Comparison of ENCODE assay signal across 10 mouse cellular contexts in the genomic region with DNA sequence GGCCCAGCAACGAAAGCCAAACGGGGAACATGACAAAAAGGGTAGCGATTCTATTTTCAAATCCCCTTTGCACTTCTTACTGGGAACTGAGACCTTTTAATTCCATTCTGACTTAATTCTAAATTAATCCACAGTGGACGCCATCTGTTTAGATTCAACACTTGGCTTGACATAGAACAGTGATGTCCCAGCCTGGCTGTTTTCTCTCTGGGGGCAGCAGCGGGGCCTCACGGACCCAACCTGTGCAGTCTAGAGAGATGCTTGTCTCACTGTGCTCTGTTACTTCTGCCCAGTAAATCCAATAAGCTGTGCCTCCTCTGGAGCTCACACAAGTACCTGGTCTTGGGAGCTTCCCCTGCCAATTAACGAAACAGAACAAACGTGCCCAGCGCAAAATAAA. TPM values are rescaled to one million over a fixed set of nuclear protein-coding genes. Genes with fewer than 3 reads are reported as not detected.
DNase-seq lines count a peak whose midpoint lies in the region; ATAC-seq lines count a peak whose summit lies in the region.
"Had no signal": no experiment of that assay in that cellular context is flagged by ENCODE, and none has a peak within 500 bp of the region (broad histone marks: within the 10 kb centered on the region; RNA-seq: fewer than 3 reads in every experiment).

No protein-coding gene starts in this region.

- no peak for ATAC-seq in heart, embryonic 14.5 days (ENCODE audit: insufficient number of reproducible peaks, insufficient read depth, low FRiP score, low read depth)
- no peak for ATAC-seq in neural tube, embryonic 13.5 days (ENCODE audit: low read depth)
- ATAC-seq in hindbrain, embryonic 14.5 days (ENCODE audit: low FRiP score), result no peak
- no peak for ATAC-seq in midbrain, embryonic 16.5 days

- intact Hi-C loops in heart, postnatal 36 days (cut with DNase I), result no loop called here

- 55% methylated on average over 9 of the region's 9 CpGs for WGBS in heart, embryonic 14.5 days
- WGBS in neural tube, embryonic 13.5 days, result 69% methylated on average over 9 of the region's 9 CpGs
- 47% methylated on average over 9 of the region's 9 CpGs for WGBS in hindbrain, embryonic 14.5 days
- WGBS in midbrain, embryonic 16.5 days, result 29% methylated on average over 9 of the region's 9 CpGs

- peak overlapping the region; percentile 10 to 91; a peak in 2 of 4 replicates for H3K27ac ChIP-seq in heart, embryonic 14.5 days (replicated peaks in 1 of 2; ENCODE audit: control insufficient read depth in 1 of 2, insufficient read depth in 1 of 2, low read depth in 2 of 2, low read length in 2 of 2)
- H3K27ac ChIP-seq in neural tube, embryonic 13.5 days (replicated peaks), result 0 out of 2 replicates have a peak overlapping the region, but pooled peaks have one; percentile 3
- H3K27ac ChIP-seq in hindbrain, embryonic 14.5 days, result no peak overlapping the region
- H3K27ac ChIP-seq in midbrain, embryonic 16.5 days (ENCODE audit: low read length), result no peak overlapping the region

- H3K4me2 ChIP-seq in heart, embryonic 14.5 days (ENCODE audit: low read length), result no peak overlapping the region
- no peak overlapping the region for H3K4me2 ChIP-seq in neural tube, embryonic 13.5 days
- no peak overlapping the region for H3K4me2 ChIP-seq in hindbrain, embryonic 14.5 days (replicated peaks)
- H3K4me2 ChIP-seq in midbrain, embryonic 16.5 days (ENCODE audit: low read length), result no peak overlapping the region

- no peaks in the 10 kb centered on the region for H3K27me3 ChIP-seq in heart, embryonic 14.5 days (ENCODE audit: control insufficient read depth, insufficient read depth, low read length)
- 0 out of 2 replicates have a peak, but pooled peaks cover 5% of the 10 kb centered on the region for H3K27me3 ChIP-seq in neural tube, embryonic 13.5 days
- H3K27me3 ChIP-seq in hindbrain, embryonic 14.5 days (ENCODE audit: control insufficient read depth, insufficient read depth, low read length), result no peaks in the 10 kb centered on the region
- H3K27me3 ChIP-seq in midbrain, embryonic 16.5 days (ENCODE audit: control insufficient read depth, insufficient read depth, low read depth, low read length), result no peaks in the 10 kb centered on the region

- H3K9me3 ChIP-seq in heart, embryonic 14.5 days (ENCODE audit: control insufficient read depth, low read length), result no peaks in the 10 kb centered on the region
- no peaks in the 10 kb centered on the region for H3K9me3 ChIP-seq in neural tube, embryonic 13.5 days
- H3K9me3 ChIP-seq in hindbrain, embryonic 14.5 days (ENCODE audit: control insufficient read depth, low read length), result no peaks in the 10 kb centered on the region
- no peaks in the 10 kb centered on the region for H3K9me3 ChIP-seq in midbrain, embryonic 16.5 days (replicated peaks; ENCODE audit: control insufficient read depth, low read length, poor library complexity, severe bottlenecking)

- DNase-seq in heart, postnatal 36 days, result no peak
- no peak for DNase-seq in neural tube, embryonic 10.5 days (ENCODE audit: extremely low spot score, low spot score)
- DNase-seq in hindbrain, embryonic 14.5 days (ENCODE audit: low spot score), result no peak
- DNase-seq in urinary bladder, adult 2 months (ENCODE audit: low spot score), result no peak
- no peak for DNase-seq in urinary bladder, postnatal 10 days (ENCODE audit: low spot score)
- DNase-seq: gastrocnemius, postnatal 10 days; kidney, postnatal 14 days had no signal

- H3K4me3 ChIP-seq in heart, embryonic 14.5 days (ENCODE audit: control insufficient read depth in 1 of 2, insufficient read depth in 1 of 2, low read depth in 1 of 2, low read length in 2 of 2), result no peak overlapping the region
- no peak overlapping the region for H3K4me3 ChIP-seq in neural tube, embryonic 13.5 days
- no peak overlapping the region for H3K4me3 ChIP-seq in hindbrain, embryonic 14.5 days (replicated peaks; ENCODE audit: low read length)
- no peak overlapping the region for H3K4me3 ChIP-seq in midbrain, embryonic 16.5 days (ENCODE audit: low read depth, low read length)

- H3K9ac ChIP-seq in heart, embryonic 14.5 days (ENCODE audit: low read length), result 0 out of 2 replicates have a peak overlapping the region, but pooled peaks have one; percentile 13
- H3K9ac ChIP-seq in neural tube, embryonic 13.5 days, result 0 out of 2 replicates have a peak overlapping the region, but pooled peaks have one; percentile 22
- peak overlapping the region; percentile 24; the same call in 1 of the 2 replicates for H3K9ac ChIP-seq in hindbrain, embryonic 14.5 days
- 0 out of 2 replicates have a peak overlapping the region, but pooled peaks have one; percentile 14 for H3K9ac ChIP-seq in midbrain, embryonic 16.5 days (ENCODE audit: low read depth, low read length)

- 0 out of 2 replicates have a peak, but pooled peaks cover 8% of the 10 kb centered on the region for H3K36me3 ChIP-seq in heart, embryonic 14.5 days (ENCODE audit: control insufficient read depth, insufficient read depth, low read length)
- H3K36me3 ChIP-seq in neural tube, embryonic 13.5 days, result peaks cover 8% of the 10 kb centered on the region; the same call in 1 of the 2 replicates
- no peaks in the 10 kb centered on the region; the same call in 1 of the 2 replicates for H3K36me3 ChIP-seq in hindbrain, embryonic 14.5 days (replicated peaks; ENCODE audit: control insufficient read depth, insufficient read depth)
- 0 out of 2 replicates have a peak, but pooled peaks cover 3% of the 10 kb centered on the region for H3K36me3 ChIP-seq in midbrain, embryonic 16.5 days (ENCODE audit: control insufficient read depth, insufficient read depth, low read length)

- peaks cover 37 to 46% of the 10 kb centered on the region in 2 experiments for H3K4me1 ChIP-seq in heart, embryonic 14.5 days (ENCODE audit: control insufficient read depth in 2 of 2, insufficient read depth in 2 of 2, low read length in 2 of 2)
- H3K4me1 ChIP-seq in neural tube, embryonic 13.5 days (replicated peaks), result peaks cover 53% of the 10 kb centered on the region
- peaks cover 36% of the 10 kb centered on the region for H3K4me1 ChIP-seq in hindbrain, embryonic 14.5 days (replicated peaks; ENCODE audit: control insufficient read depth, insufficient read depth, low read length)
- H3K4me1 ChIP-seq in midbrain, embryonic 16.5 days (ENCODE audit: control insufficient read depth, insufficient read depth, low read length), result peaks cover 43% of the 10 kb centered on the region

RNA-seq across cellular contexts. Expression of gene Ece1, which starts 56.5 kb away (rescaled TPM):
- 92.8 and 94.3 TPM in 2 replicates for polyA plus RNA-seq in heart, embryonic 14.5 days (2014; fragmentation: Nextera tagmentation; extraction: Ambion mirVana)
- 100 to 1,000 TPM; 113 to 115 TPM for total RNA-seq in heart, postnatal 36 days (2021)
- polyA plus RNA-seq in neural tube, embryonic 13.5 days (2015; fragmentation: Nextera tagmentation; extraction: Ambion mirVana), result 27.5 and 32.6 TPM in 2 replicates
- polyA plus RNA-seq in hindbrain, embryonic 14.5 days (2014; fragmentation: Nextera tagmentation; extraction: Ambion mirVana), result 22.6 and 25.0 TPM in 2 replicates
- polyA plus RNA-seq in midbrain, embryonic 16.5 days (2015; fragmentation: Nextera tagmentation; extraction: Ambion mirVana), result 20.8 and 21.3 TPM in 2 replicates
- 30.0 and 73.4 TPM in 2 replicates for polyA plus RNA-seq in urinary bladder, adult 2 months (2012; rRNA removed)

Comparison
In these comparisons a context has a peak if more than half of its experiments do, and no peak if none do; other contexts are left out.
1. H3K27ac ChIP-seq: peak in heart, embryonic 14.5 days (2 of 2) and neural tube, embryonic 13.5 days (single experiment); none in hindbrain, embryonic 14.5 days (single experiment) and midbrain, embryonic 16.5 days (single experiment).
2. Peak in every context shown above with its lines, with median percentiles within 50 percentile points of each other: H3K9ac ChIP-seq.